Mouse (Mus musculus) G1E (cell line): ENCODE data around the gene Pdha1.

Experiments
- CTCF ChIP-seq: IDR thresholded peaks from 2 replicates; pipeline ENCODE4 v1.5.1; 2012; ENCODE audit warnings: low read depth, low read length, inconsistent platforms, mixed read lengths
- GATA1 ChIP-seq: IDR thresholded peaks from 2 replicates; pipeline ENCODE4 v1.6.1; 2012; ENCODE audit warnings: borderline replicate concordance, low read length, inconsistent platforms, mixed read lengths
- POLR2AphosphoS5 ChIP-seq: IDR thresholded peaks from 2 replicates; pipeline ENCODE4 v1.6.1; 2012; ENCODE audit warnings: low read depth, low read length, inconsistent platforms; ENCODE audit not compliant: insufficient replicate concordance
- TAL1 ChIP-seq: conservative IDR thresholded peaks from 2 replicates; pipeline ENCODE4 v1.6.1; 2012; ENCODE audit warnings: low read depth, low read length, inconsistent platforms, mixed read lengths

GRCm38 (mm10) chrX:160170150-160170549, 31.9 kb upstream of the Pdha1 start:
- 0 out of 2 replicates have a peak, but pooled peaks have one; percentile 12 for TF ChIP-seq CTCF
- TF ChIP-seq GATA1, result no peak
- no peak for TF ChIP-seq POLR2AphosphoS5
- TF ChIP-seq TAL1, result no peak
